Mouse (Mus musculus) thymus, adult 2 months (tissue): Measurements from ENCODE around the gene Kirrel3. TPM values are rescaled to one million over a fixed set of nuclear protein-coding genes. Genes with fewer than 3 reads are reported as not detected.

Experiments used
- DNase-seq: peaks from one replicate; pipeline ENCODE4 v3.0.0; 2021
- H3K27ac ChIP-seq: fragments of 200-500 bp; 2 replicates; pipeline ENCODE4 v1.5.1; 2012; ENCODE audit warnings: low read length, control low read depth; ENCODE audit not compliant: control insufficient read depth, insufficient read depth
- H3K27me3 ChIP-seq: fragments of 200-500 bp; 2 replicates; pipeline ENCODE4 v1.6.1; 2012; ENCODE audit warnings: mild to moderate bottlenecking, low read length, moderate library complexity, mixed read lengths; ENCODE audit not compliant: control insufficient read depth, insufficient read depth
- H3K36me3 ChIP-seq: fragments of 200-500 bp; 2 replicates; pipeline ENCODE4 v1.6.1; 2012; ENCODE audit warnings: mild to moderate bottlenecking, low read length, moderate library complexity; ENCODE audit not compliant: control insufficient read depth, insufficient read depth
- H3K4me1 ChIP-seq: fragments of 200-500 bp; replicated peaks from 2 replicates; pipeline ENCODE4 v1.6.1; 2012; ENCODE audit warnings: low read length; ENCODE audit not compliant: control insufficient read depth, insufficient read depth
- H3K4me3 ChIP-seq: fragments of 200-500 bp; 2 replicates; pipeline ENCODE4 v1.5.1; 2012; ENCODE audit warnings: mild to moderate bottlenecking, low read length, control low read depth, moderate library complexity; ENCODE audit not compliant: control insufficient read depth, insufficient read depth
- CTCF ChIP-seq: fragments of 200-500 bp; IDR thresholded peaks from 2 replicates; pipeline ENCODE4 v1.5.1; 2012; ENCODE audit warnings: mild to moderate bottlenecking, control low read depth, low read length, moderate library complexity, borderline replicate concordance; ENCODE audit not compliant: control insufficient read depth, poor library complexity, insufficient read depth; ENCODE audit errors: extremely low read depth
- POLR2A ChIP-seq: fragments of 200-500 bp; IDR thresholded peaks from 2 replicates; pipeline ENCODE4 v1.6.1; 2012; ENCODE audit warnings: mild to moderate bottlenecking, low read length, control low read depth, moderate library complexity; ENCODE audit not compliant: control insufficient read depth, poor library complexity, insufficient read depth; ENCODE audit errors: extremely low read depth
- WGBS: fragments of 180-500 bp; shearing (Covaris S2); methylation state at CpG from one replicate; pipeline ENCODE4 v1.1.7; 2018; 5-methylcytosine and 5-hydroxymethylcytosine counted together
- polyA plus RNA-seq: library from polyadenylated mRNA; depleted of rRNA; stranded (reverse); fragments of >200 nt; gene quantifications from 2 replicates; pipeline ENCODE4 v1.2.3, GENCODE M21; 2012

Kirrel3 gene
- polyA plus RNA-seq, 1 experiment, result 1.2 TPM

- Histone ChIP-seq H3K4me3 (no peak overlapping the region), H3K27me3 (no peaks in the 10 kb centered on the region), H3K4me1 (no peaks in the 10 kb centered on the region), H3K36me3 (no peaks in the 10 kb centered on the region), H3K27ac (no peak overlapping the region)
- WGBS, result 83% methylated on average over 5 of the region's 5 CpGs
- no peak for TF ChIP-seq POLR2A
- no peak for TF ChIP-seq CTCF
- DNase-seq, result no peak
Observed at GRCm38 (mm10) chr9:34458189-34458588, 27.5 kb upstream of the Kirrel3 start.

- Histone ChIP-seq H3K36me3 (no peaks in the 10 kb centered on the region), H3K27ac (no peak overlapping the region), H3K4me1 (no peaks in the 10 kb centered on the region), H3K27me3 (no peaks in the 10 kb centered on the region), H3K4me3 (no peak overlapping the region)
- TF ChIP-seq POLR2A (no peak), CTCF (no peak)
- 85% methylated on average over 5 of the region's 5 CpGs for WGBS
- DNase-seq, result no peak
Observed at GRCm38 (mm10) chr9:34459968-34460367, 25.7 kb upstream of the Kirrel3 start.

GRCm38 (mm10) chr9:34463666-34464065 is 22.0 kb upstream of the Kirrel3 start:
- Histone ChIP-seq H3K4me1 (no peaks in the 10 kb centered on the region), H3K27me3 (no peaks in the 10 kb centered on the region), H3K27ac (no peak overlapping the region), H3K4me3 (no peak overlapping the region), H3K36me3 (no peaks in the 10 kb centered on the region)
- TF ChIP-seq CTCF, result no peak
- no peak for TF ChIP-seq POLR2A
- WGBS, result 85% methylated on average over 2 of the region's 2 CpGs
- no peak for DNase-seq

GRCm38 (mm10) chr9:34466058-34466457 is 19.6 kb upstream of the Kirrel3 start:
- no peak for DNase-seq
- H3K27ac ChIP-seq, result no peak overlapping the region
- 54% methylated on average over 3 of the region's 3 CpGs for WGBS
- H3K4me1 ChIP-seq, result no peaks in the 10 kb centered on the region
- no peaks in the 10 kb centered on the region for H3K27me3 ChIP-seq
- TF ChIP-seq POLR2A, result no peak
- no peak for TF ChIP-seq CTCF
- no peak overlapping the region for H3K4me3 ChIP-seq
- H3K36me3 ChIP-seq, result no peaks in the 10 kb centered on the region

- no peak for DNase-seq
- H3K36me3 ChIP-seq, result no peaks in the 10 kb centered on the region
- no peak overlapping the region for H3K27ac ChIP-seq
- WGBS, result 82% methylated on average over 3 of the region's 3 CpGs
- no peak for TF ChIP-seq CTCF
- no peak for TF ChIP-seq POLR2A
- H3K4me3 ChIP-seq, result no peak overlapping the region
- H3K27me3 ChIP-seq, result no peaks in the 10 kb centered on the region
- H3K4me1 ChIP-seq, result no peaks in the 10 kb centered on the region
Observed at GRCm38 (mm10) chr9:34469180-34469579, 16.5 kb upstream of the Kirrel3 start.

- TF ChIP-seq CTCF, result no peak
- no peak for TF ChIP-seq POLR2A
- H3K27ac ChIP-seq, result no peak overlapping the region
- no peaks in the 10 kb centered on the region for H3K27me3 ChIP-seq
- H3K4me3 ChIP-seq, result no peak overlapping the region
- H3K4me1 ChIP-seq, result no peaks in the 10 kb centered on the region
- H3K36me3 ChIP-seq, result no peaks in the 10 kb centered on the region
- no peak for DNase-seq
- 57% methylated on average over 5 of the region's 5 CpGs for WGBS
Observed at GRCm38 (mm10) chr9:34476206-34476605, 9.5 kb upstream of the Kirrel3 start.

GRCm38 (mm10) chr9:34478494-34478893 is 7.2 kb upstream of the Kirrel3 start:
- Histone ChIP-seq H3K27me3 (no peaks in the 10 kb centered on the region), H3K27ac (no peak overlapping the region), H3K4me1 (no peaks in the 10 kb centered on the region), H3K36me3 (no peaks in the 10 kb centered on the region), H3K4me3 (no peak overlapping the region)
- TF ChIP-seq POLR2A (no peak), CTCF (no peak)
- WGBS, result 90% methylated on average over 2 of the region's 2 CpGs
- no peak for DNase-seq
